Mouse (Mus musculus) frontal cortex, adult 2 months (tissue): ENCODE measurements around the gene Adamts10. TPM values are rescaled to one million over a fixed set of nuclear protein-coding genes. Genes with fewer than 3 reads are reported as not detected.

ENCODE experiments used
- DNase-seq, 2 experiments: peaks; one replicate each; pipeline ENCODE4 v3.0.0; 2022; ENCODE audit warnings: low spot score in 1 of 2; ENCODE audit errors: extremely low spot score in 1 of 2
- polyA plus RNA-seq: library from polyadenylated mRNA; depleted of rRNA; stranded (reverse); fragments of >200 nt; gene quantifications from 2 replicates; pipeline ENCODE4 v1.2.3, GENCODE M21; 2012; rRNA removed

The Adamts10 gene
- 55.3 and 66.3 TPM in 2 replicates for polyA plus RNA-seq

DNA sequence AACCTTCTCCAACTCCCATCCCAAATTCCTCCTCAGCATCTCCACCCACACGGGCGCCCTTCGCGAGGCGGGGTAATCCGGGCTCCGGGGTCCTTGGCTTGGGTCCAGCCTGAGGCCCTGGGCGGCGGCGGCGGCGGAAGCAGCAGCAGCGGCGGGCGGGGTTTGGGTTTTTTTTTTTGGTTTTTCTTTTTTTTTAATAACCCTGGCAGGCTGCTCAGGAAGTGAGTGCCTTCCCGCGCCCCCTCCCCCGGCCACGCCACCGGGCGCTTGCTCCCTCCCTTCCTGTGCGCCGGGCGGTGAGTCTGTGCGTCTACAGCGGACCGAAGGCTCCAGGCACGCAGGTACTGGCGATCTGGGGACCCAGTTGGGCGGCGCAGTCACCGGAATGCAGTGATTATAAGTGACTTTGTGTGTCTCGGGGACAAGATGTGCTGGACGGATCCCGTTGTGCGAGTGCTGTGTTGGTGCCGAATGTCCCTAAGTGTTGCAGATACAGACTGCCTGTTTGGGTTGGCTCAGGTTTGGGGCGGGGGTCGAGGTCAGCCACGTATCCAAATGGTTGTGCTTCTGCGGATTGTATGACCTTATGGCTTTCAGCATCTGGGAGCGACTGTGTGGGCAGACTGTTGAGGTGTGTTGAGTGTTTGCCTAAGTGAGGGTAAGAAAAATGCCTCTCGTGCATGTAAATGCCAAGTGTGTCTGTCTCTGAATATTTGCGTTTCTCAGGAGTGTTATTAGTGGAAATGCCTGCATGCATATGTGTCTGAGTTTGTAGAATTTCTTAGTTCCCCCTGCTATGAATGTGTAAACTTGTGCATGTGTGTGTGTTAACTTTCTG lies at the start of gene Adamts10:
TSS of gene Adamts10 (plus strand) at position 287 of the 838 bp plus-strand sequence.
- DNase-seq = peak; percentile 15 to 42

GRCm38 (mm10) chr17:33484020-33484419 lies 40.0 kb upstream of the Adamts10 start:
- no peak for DNase-seq

DNA sequence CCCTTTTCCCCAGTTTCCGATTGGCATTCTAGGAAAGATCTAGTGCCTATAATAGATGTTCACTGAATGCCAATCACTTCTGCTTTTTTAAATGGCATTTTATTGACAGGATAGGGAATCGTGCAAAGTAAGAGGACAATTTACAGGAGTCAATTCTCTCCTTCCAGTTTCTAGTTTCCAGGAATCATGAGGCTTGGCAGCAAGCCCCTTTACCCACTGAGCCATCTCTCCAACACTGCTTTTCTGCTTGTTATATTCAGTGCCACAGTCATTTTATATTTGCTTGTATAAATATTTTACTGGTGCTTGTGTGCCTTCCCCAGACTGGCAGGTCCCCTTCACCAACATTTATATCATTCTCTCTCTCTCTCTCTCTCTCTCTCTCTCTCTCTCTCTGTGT lies 36.8 kb upstream of the Adamts10 start:
- DNase-seq = no peak

DNA sequence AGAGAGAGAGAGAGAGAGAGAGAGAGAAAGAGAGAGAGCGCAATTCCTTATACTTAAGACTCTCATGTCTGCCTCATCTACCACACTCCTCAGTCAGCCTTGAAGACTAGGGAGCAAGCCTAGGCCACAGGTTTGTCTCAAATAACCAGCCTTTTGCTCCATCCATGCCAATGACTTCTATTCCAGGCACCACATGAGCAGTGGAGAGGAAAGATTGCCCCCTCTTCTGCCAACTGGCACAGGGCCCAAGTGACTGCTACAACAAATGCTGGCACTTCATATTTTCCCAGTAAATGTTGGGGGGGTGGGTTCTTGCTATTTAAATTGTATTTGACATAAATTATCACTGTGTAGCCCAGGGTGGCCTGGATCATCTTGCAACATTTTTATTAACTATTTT lies 36.4 kb upstream of the Adamts10 start:
- DNase-seq = no peak

- no peak for DNase-seq
These were observed 32.6 kb upstream of the Adamts10 start for GRCm38 (mm10) chr17:33491371-33491770.

- peak in 1 of 2 experiments; percentile 9 for DNase-seq
These were observed 30.9 kb upstream of the Adamts10 start for GRCm38 (mm10) chr17:33493065-33493464.

- no peak for DNase-seq
These were observed 29.4 kb upstream of the Adamts10 start for GRCm38 (mm10) chr17:33494586-33494985.

- DNase-seq = no peak
These were observed 25.1 kb upstream of the Adamts10 start for GRCm38 (mm10) chr17:33498918-33499317.

DNA sequence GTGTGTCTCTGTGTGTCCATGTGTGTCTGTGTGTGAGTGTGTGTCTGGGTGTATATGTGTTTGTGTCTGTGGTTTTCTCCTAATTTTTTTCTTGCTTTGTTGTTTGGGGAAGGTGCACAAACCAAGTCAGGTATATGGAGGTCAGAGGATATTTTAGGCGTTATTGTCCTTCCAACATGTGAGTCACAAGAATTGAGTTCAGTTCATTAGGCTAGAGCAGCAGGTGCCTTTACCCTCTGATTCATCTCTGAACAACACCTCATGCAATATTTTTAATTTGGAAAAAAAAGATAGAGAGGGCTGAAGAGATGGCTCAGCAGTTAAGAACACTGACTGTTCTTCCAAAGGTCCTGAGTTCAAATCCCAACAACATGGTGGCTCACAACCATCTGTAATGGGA lies 15.6 kb upstream of the Adamts10 start:
- no peak for DNase-seq

GRCm38 (mm10) chr17:33510172-33510571 lies 13.8 kb upstream of the Adamts10 start:
- no peak for DNase-seq

GRCm38 (mm10) chr17:33512441-33513415 lies 11.3 kb upstream of the Adamts10 start:
- DNase-seq = no peak

DNA sequence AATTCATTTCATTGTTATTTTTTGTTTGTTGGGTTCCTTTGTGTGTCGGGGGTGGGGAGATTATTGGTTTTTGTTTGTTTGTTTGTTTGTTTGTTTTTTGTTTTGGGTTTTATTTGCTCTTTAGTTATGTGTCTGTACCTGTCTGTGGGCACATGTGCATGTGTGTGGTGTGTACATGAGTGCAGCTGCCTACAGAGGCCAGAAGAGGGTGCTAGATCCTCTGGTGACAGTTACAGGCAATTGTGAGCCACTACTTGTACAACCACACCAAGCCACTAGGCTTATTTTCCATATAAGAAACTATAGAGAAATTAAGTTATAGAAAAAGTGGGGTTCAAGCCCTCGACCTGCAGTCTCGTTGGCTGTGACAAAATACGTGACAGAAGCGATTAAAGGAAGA lies 10.1 kb upstream of the Adamts10 start:
- no peak for DNase-seq

GRCm38 (mm10) chr17:33520366-33520765 lies 3.6 kb upstream of the Adamts10 start:
- DNase-seq = no peak

DNA sequence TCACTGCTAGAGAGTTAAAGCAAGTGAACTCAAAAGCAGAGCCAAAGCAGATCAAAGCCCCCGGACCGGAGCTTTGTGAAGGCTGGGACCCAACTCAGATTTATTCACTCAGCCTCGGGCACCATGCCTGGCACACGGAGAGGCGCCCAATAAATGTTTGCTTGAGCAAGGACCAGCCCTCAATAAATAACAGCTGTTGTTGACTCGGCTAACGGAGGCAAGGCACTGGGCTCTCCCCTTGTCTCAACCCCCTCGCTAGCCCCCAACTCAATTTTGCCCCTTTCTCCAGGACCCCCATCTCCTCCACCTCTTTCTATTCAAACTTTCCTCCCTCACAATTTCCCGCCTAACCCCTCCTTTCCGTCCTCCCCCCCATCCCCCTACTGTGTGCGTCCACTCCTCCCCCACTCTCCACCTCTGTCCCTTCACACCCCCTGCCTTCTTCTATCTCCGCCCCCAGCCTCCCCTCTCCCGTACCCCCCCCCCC lies 530 bp upstream of the Adamts10 start:
- peak in 1 of 2 experiments; percentile 10 for DNase-seq

DNA sequence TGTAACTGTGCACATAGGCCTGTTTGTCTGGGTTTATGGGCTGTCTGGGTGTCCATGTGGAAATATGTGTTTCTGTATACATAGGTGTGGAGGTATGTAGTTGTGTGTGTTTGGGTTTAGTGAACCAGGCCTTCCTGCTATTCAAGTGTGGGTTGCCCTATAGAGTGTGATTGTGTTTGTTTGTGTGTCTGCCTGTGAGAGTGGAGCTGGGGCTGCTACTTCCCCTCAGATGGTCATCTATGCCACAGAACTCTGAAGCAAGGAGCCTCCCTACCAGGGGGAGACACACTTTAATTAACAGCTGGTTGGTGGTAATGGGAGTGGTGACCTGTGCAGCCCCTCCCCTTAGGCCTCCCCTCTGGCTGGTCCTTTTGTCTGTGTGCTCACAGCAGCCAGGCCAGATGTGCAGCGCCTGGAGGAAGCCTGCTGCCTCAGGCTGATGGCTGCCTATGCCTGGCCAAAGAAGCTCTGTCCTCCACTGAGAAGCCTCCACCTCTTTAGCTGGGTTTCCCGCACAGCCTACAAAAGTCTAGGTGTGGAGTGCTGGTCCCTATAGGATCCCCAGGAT lies 886 bp downstream of the Adamts10 start:
- DNase-seq = no peak

GRCm38 (mm10) chr17:33526506-33526905 lies 2.5 kb downstream of the Adamts10 start:
- no peak for DNase-seq

DNA sequence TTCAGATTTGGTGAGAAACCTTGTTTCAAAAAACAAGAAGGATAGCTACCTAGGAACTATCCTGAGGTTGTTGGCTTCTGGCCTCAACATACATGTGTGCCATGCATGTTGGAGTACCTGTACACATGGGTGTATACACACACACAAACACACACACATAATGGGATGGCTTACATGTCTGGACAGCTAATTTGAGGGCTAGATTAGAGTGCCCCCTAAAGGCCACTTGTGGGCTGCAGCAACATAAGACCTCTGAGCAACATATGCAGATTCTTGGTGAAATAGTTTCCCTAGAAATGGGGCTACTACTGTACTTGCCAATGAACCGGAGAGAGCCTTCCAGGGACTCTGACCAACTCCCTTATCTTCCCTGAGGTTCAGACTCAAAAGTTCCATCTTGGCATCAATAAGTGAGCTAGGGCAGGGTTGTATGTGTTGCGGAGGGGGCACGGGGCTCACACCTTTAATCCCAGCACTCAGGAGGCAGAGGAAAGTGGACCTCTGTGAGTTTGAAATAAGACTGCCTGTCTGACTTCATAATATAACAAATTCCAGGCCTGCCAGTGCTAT lies 15.2 kb downstream of the Adamts10 start:
- peak in 1 of 2 experiments; percentile 71 for DNase-seq

DNA sequence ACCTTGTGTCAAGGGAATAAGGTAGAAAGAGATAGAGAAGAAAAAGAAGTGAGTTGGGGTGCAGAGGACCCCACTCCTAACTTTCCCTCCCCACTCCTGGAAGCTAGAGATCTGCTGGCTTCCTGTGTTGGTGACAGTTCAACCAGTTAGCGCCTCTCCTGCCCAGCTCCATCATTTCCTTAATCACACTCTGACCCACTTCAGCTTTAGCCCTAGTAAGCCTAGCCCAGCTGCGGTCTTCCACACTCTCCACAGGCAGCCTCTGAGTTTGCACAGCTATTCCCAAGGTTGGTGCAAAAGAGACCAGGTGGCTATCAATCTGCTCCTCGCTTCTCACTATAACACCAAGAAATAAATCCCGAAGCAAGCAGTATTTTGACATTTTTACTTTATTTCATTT lies 15.9 kb downstream of the Adamts10 start:
- no peak for DNase-seq

GRCm38 (mm10) chr17:33549212-33549611 lies 25.2 kb downstream of the Adamts10 start:
- DNase-seq = no peak

DNA sequence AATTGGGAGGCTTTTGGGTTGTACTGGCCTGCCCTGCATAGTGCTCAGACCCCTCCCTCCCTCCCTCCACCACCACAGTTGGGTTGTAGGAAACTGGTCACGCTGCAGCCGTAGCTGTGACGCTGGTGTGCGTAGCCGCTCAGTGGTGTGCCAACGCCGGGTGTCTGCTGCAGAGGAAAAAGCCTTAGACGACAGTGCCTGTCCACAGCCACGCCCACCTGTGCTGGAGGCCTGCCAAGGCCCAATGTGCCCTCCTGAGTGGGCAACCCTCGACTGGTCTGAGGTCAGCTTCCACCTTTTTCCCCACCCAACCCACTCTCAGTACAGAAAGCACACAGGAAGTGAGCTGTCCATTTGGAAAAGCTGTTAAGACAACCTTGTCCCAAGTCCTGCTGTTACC lies 26.4 kb downstream of the Adamts10 start:
- no peak for DNase-seq
